Mouse (Mus musculus) cerebellum, adult 9-11 months (tissue): ENCODE results near the gene Cntf.

Experiments
- DNase-seq: peaks from one replicate; pipeline ENCODE4 v3.0.0; 2022

Cntf gene

GRCm38 (mm10) chr19:12765308-12765707 is at the start of gene Cntf:
Gene Cntf, minus strand, starts transcription at chr19:12765632.
- no peak for DNase-seq

DNA sequence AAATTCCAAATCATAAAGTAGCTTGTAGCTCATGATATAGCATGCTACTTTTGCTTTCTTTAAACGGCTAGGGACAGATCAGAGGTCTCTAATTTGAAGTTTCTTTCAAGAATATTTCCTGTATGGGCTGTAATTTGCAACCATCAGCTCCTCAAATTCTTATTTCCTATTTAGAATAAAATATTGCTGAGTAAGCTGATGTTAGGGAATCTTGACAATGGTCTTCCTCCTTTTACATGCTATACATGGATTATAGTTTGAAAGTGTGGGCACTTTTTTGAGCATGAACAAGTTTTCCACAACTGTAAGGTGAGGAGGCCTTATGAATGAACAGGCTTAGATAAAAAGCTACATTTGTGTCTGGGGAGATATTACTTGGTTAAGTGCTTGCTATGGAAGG is 48.5 kb upstream of the Cntf start:
- DNase-seq: no peak

DNA sequence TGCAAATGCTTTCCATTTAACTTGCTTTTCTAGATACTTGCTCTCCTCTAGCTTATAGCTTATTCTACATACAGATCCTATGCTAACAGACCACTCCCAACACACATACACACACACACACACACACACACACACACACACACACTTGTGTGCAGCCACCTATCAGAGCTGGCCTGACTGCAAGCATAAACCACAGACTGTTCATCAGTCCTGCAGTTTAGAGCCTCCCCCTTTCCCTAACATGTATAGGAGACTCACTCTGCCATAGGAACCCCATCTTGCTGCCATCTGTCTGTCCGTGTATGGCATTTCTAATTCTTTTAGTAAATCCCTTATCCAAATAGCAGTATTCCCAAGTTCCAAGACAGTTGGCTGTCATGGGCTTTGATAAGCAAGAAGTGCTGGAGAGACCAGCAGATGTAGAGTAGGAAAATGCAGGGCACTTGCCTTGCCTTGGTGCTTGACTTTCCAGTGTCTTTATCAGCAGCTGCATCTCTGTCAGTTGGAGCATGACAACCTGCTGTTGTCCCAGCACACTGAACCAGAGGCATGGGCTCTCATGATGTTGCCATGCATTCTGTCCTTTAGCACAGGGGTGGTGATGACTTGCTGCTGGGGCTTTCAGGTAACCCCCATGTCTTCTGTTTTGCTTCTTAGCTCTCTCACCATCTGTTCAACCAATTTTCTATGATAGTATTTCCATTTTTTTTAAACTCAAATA is 47.4 kb upstream of the Cntf start:
- no peak for DNase-seq

- DNase-seq: no peak
These were observed 40.8 kb upstream of the Cntf start for GRCm38 (mm10) chr19:12806214-12806613.

DNA sequence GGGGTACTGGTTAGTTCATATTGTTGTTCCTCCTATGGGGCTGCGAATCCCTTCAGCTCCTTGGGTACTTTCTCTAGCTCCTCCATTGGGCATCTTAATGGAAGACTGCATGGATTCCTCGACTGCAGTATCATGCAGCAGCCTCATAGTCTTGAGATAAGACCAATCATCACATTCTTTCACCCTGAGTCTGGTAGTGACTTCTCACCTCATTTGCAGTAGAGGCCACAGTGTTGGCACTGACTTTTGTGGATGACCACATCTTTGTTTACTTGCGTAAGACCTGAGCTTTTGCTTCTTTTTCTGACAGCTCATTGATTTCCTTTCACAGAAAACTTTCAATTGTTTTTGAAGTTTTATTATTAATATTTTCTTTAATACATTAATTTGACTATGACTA is 40.3 kb upstream of the Cntf start:
- no peak for DNase-seq

- DNase-seq: no peak
These were observed 38.8 kb upstream of the Cntf start for GRCm38 (mm10) chr19:12804237-12804636.

GRCm38 (mm10) chr19:12802830-12803229 is 37.4 kb upstream of the Cntf start:
- DNase-seq: no peak

DNA sequence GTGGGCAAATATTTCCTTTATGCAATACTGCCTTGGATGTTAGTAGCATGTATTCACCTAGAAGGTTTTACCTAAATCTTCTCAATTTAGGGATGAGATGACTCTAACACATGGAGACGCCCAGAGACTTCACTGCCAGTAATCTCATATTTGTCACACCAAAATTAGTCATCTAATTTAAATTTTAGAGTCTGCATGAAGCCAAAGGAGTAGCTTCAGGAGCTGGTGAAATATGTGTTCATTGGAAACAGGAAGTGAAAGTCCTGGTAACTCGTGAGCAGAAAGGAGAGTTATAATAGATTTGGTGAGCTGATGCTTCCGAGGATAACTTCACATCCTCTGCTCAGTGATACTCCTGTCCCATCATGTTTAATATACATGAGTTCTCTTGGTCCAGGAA is 35.6 kb upstream of the Cntf start:
- DNase-seq: no peak

- no peak for DNase-seq
These were observed 35.2 kb upstream of the Cntf start for GRCm38 (mm10) chr19:12800621-12801020.

DNA sequence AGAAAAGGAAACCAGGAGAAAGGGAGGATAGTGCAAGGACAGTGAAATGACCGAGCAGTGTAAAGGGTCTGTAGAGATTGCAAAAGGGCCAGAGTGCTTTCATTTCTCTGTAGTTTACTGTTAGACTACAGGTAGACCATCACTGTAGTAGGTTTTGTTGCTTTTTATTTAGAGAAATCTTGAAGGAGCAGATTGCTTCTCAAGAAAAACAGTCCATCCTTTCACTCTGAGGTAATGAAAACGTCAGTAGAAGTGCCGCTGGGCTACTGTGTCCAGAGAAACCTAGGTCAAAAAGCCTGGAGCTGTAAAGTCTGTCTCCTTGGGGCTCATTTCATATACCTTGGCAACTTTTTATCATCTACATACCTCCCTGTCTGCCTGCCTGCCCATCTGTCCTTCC is 33.6 kb upstream of the Cntf start:
- DNase-seq: no peak

- DNase-seq: peak; percentile 31
These were observed 33.0 kb upstream of the Cntf start for GRCm38 (mm10) chr19:12798404-12798803.

DNA sequence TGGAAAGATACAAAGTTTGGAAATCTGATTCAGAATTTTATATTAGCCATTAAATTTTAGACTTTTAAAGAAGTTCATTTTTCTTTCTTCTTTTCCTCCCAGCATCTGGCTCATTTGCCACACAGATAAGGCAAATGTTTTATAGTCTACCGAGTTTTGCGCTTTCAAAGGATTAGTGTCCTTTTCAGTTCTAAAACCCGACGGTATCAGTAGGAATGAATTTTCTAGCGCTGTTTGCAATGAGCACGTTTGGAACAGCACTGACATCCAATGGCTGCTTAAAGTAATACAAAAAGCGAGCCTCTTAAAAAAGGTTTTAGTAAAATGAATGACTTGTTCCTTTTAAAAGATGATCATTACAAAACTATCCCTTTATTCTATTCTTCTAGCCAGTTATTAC is 31.6 kb upstream of the Cntf start:
- DNase-seq: peak; percentile 28

DNA sequence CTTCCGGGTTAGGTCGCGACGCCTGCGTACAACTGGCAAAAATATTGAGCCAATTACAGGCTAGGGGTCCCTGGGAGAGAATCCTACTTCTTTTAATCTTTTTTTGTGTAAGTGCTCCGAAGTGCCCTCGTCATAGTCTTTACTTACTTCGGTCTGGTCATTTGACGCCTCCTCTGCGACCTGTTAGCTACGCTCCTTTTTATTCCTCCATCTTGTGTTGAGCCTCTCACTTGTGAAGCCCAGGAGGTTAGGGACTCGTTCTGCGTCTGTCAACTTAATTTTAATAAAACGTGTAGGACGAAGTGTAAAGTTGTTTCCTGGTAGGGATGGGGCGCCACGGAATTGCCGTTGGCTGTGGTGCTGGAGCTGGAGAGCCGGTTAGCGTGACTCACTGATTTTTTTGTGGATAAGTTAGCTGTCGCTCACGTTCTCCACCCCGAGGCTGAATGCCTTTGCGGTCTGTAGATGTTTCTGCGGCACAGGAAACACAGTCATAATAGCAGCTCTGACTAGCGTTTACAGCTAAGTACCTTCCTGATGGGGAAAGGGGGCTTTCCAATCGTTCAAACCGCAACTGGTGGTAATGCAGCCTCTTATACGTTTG is 31.0 kb upstream of the Cntf start:
- no peak for DNase-seq

DNA sequence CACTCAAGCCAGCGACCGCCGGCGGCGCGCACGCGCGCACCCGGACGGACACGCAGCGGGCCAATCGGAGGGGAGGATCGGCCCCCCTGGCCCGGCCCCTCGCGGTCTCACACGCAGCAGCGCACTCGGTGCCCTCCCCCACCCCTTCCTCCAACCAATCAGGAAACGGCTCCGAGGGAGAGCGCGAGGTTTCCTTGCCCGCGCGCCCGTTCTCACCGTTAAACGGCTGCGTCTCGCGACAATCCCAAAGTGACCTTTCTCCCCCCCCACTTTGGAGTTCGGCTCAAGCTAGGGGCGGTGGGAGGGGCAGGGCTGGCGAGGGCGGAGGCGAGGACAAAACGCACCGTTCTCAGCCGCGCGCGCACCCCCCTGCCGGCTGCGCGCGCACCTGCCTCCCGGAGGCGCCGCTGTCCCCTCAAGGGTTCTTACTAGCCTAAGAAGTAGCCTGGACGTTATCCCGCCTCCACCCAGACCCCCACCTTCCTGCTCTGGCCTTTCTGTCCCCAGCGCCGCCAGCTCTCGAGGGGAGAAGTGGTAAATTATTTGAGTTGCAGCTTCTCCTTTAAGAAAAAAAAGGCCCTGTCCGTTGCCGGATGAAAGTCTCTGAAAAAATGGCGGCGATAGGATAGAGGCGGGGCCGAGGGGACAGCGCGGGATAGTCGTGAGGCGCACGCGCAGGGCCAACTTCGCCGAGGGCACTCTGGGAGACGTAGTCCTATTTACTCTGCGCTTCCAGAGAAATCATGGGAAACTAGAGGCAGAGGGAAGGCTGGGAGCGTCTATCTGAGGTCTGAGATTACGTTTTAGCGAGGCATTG is 30.3 kb upstream of the Cntf start, which contains the start of the genes Zfp91 and Lpxn:
Zfp91 (minus strand) TSS at position 616 of the 817 bp plus-strand sequence.
Lpxn (plus strand) TSS at position 683 of the 817 bp plus-strand sequence.
- DNase-seq: peak; percentile 99

GRCm38 (mm10) chr19:12795110-12795509 is 29.7 kb upstream of the Cntf start:
- DNase-seq: no peak

- DNase-seq: peak; percentile 88
These were observed 28.9 kb upstream of the Cntf start for GRCm38 (mm10) chr19:12794056-12795044.

DNA sequence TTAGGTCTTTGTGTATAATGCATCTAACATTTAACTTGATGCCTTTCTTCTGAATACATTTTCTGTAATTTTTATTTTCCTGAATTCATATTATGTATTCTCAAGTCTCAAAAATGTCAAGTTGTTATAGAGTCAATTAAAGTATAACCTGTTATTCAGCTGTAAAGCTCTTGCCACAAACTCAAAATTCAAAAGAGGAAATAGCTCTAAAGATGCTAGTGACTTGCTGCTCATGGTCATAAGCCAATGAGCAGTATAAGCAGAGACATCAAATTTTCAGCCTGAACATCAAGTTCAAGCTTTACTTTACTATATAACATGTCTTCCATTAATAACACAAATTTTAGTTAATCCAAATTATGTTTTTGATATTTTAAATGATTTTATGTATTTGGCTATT is 26.9 kb upstream of the Cntf start:
- no peak for DNase-seq

DNA sequence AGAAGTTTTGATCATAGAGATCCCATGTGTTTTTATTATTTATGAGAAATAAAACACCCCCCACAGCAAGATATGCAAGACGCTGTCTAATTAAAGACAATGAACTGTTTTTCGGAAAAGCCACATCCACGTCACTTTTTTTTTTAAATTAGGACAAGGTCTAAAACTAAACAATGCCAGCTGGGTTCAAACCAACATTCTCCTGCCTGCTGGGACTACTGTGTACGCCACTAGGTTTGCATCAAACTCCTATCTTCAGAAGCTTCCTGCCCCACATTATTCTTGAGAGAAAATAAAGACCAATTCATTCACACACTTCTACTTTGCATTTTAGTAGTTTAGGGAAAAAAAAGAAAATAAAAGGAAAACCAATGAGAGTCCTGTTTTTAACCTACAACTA is 22.3 kb upstream of the Cntf start:
- no peak for DNase-seq

DNA sequence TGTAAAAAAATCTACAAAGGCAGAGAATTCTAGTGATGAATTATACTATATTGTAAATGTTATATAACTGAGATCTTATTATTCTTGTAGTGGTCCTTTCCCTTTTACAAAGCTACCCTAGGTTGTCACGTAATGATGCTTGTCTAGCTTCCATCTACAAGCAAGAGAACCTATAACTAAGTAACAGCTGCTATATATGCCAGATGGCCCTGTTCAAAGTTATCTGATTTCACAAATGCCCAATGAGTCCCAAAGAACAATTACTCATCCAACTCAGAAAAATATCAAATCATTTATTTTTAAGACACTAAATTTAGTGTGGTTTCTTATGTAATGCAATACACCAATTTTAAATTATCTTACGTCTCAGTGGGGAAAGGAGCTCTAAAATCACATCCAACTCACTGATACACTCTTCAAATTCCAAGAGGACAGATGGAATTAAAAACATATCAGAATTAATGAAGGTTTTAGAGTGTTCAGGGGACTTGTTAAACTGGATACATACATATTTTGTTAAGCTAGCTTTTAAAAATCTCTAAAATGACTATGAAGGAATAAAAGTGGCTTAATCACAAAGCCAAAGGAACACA is 21.5 kb upstream of the Cntf start:
- no peak for DNase-seq

GRCm38 (mm10) chr19:12780437-12780836 is 15.0 kb upstream of the Cntf start:
- no peak for DNase-seq

DNA sequence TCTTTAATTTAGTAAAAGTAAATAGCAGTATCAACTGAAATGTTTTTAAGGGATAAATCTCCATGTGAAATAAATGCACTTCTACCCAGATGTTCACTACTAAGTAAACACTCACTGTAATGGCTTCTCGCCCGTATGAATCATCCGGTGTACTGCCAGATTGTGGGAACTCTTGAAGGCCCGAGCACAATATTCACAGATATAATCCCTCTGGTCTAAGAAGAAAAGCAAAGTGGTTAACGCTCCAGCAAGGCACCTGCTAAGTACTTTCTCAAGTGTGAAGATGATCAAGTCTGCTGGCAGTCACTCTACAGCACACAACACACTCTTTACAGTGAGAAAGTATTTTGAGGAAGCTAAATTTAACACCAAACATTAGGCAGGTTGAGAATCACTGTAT is 5.5 kb upstream of the Cntf start:
- no peak for DNase-seq
